Mouse (Mus musculus) frontal cortex, adult (tissue): Measurements from ENCODE around the gene Adamts9.

ENCODE experiments used
- ATAC-seq: cut with Nextera tagmentation; 2 replicates; pipeline ENCODE4 v1.9.2; 2017; ENCODE audit warnings: mild to moderate bottlenecking, moderate library complexity, mixed read lengths; ENCODE audit not compliant: low TSS enrichment

The Adamts9 gene

DNA sequence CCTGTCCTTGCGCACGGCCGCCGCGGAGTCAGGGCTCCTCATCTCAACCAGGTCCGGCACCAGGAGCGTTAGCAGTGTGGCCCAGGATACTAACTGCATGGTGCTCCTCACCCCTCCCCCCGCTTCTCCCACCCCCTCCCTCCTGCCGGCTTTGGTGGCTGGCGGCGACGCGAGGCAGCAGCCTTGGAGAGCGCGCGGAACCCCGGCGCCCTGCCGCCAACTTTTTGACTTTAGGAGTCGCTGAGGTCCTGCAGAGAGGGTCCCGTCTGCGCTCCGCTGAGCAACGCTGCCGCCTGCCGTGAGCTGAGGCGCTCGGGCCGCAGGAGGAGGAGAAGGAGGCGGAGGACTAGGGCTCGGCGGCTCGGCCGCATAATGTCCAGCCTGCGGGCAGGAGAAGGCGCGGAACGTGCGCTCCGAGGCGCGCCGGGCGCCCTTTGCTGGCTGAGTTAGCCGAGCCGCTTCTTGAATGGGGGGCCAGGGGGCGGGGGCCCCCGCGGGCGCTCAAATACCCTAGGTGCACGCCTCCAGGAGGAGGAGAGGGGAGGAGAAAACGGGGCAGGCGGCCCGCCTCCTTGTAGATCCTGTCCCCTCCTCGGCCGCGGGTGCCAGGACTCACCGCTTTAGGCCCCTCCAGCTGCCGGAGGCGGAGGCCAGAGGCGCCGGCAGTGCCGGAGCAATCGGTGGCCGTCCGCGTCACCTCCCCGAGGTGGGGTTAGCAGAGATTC is at the start of gene Adamts9:
Gene Adamts9 (minus strand): TSS at position 436 of the 725 bp plus-strand sequence.
- no peak; the same call in 1 of the 2 replicates for ATAC-seq

DNA sequence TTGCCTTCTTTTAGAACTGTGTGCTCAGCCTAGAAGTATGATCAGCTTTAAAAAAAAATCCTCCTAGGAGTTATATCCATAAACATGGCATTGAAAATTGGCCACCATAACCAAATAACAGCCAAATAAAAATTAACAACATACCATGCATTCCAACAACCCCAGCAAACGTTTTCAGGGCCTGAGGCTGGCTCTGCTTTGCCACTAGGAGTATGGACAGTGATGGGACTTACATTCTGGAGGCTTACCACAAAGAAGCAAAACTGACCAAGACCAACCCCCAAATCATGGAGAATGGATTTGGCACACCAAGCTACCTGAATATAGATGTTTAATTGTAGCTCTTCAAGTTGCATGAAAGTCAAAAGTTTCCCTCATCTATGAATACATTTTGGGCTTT is 48.3 kb upstream of the Adamts9 start:
- no peak for ATAC-seq

DNA sequence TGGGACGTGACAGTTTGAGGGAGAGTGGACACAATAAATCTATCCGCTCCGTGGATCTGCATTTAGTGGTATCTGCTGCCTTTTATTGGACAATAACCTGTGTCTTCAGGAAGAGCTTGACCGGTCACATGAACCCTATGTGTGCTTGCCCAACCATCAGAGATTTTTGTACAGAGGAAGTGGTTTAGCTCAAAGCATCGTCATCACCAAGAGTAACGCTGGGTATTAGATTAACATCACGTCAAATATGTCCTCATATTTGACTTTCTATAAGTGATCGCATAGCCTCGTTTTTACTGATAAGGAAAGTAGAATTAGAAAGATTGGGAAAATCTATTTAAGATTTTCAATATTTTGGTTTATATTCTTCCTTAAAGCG is 45.3 kb upstream of the Adamts9 start:
- no peak for ATAC-seq

DNA sequence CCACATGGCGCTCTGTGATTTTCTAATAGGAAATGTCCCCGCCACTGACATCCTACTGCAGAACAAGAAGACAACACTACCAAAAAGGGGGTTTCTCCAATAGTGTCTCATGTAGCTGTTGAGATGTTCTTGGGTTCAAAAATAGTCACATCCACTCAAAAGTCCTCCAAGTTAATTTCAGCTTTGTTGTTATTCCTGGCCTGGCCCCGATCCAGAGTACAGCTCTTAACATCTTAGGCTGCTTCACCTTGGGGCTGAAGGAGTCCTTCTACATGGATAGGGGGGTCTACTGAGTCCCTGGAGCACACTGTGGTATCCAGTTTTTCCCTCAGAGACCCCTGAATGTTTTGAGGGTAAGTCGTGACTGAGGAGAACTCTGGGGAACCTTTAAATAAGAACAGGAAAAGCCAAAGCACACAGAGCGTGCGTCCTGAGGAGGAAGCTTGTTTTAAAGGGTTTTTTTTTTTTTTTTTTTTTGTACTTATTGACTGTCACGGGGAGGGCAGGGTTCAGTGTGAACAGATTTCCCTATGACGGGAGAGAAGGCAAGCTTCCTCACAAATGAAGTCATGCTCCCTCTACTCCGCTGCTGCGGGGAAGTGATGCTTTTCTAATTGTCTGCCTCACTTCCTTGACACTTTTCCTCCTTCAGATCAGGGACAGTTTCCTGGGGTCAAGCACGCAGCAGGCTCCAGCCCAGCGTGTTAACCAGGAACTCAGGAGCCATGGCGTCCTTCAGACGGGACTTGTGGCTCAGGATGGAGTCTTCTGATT is 44.7 kb upstream of the Adamts9 start:
- no peak for ATAC-seq

DNA sequence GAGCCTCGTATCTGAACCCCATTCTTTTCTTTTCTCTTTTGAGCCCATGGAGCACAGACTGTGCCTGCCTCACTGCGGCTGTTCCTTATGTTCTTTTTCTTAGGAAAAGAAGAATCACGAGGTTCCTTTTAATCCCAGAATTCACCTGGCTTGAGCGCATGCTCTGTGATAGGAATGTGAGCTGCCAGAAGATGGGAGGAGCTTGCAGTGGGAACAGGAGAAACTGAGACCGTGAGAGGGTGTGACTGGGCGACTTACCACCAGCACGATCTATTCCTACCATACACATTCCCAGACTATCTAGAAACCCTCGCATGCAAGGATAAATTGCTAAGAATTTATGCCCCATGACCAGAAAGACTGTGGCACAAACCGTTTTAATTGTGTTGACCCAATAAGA is 44.1 kb upstream of the Adamts9 start:
- ATAC-seq = no peak

DNA sequence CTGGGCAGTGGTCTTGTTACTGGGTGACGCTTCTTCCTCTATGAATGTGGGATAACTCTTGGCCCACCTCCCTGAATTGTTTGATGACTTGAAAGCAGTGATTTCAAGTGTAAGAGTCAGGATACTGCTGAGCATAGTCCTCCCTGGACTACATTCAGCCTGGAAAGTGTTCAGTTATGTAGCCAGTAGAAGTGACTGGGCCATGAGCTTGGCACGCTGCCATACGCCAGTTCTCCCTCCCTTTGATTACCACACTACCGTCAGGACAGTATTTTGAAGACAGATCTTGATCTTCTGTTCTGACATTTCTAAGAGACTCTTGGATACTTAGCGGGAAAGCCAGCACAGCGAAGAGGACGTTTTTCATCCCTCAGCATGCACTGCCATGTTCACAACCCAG is 40.1 kb upstream of the Adamts9 start:
- no peak for ATAC-seq

DNA sequence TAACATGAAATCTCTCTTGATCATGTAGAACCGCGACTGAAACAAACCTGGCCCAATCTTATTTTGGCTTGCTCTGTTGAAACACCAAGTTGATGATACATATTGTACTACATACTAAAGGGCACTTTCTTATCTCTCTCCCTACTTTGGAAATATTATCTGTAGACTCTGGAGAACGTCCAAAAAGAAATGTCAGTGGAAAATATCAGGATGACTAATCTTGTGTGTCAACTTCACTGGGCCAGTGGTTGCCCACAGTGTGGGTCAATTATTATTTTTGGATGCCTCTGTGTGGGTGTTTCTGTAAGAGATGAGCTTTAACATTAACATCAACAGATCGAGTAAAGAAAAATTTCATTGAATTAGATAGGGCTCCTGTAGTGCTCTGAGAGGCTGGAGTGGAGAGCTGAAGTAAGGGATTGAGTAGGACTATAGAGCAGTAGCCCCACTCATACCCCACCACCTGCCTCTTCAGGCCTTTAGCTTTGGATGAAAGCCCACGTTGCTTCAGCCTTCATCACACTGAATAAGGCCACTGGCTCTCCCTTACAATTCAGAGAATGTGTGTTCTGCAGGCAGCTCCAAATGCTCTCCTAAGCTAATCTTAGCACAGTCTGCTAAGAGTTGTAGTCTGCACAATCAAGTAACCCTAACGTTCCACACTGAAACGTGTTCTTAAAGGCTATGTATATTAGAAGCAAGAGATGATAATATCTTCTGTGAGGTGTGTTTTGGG is 38.3 kb upstream of the Adamts9 start:
- no peak for ATAC-seq

DNA sequence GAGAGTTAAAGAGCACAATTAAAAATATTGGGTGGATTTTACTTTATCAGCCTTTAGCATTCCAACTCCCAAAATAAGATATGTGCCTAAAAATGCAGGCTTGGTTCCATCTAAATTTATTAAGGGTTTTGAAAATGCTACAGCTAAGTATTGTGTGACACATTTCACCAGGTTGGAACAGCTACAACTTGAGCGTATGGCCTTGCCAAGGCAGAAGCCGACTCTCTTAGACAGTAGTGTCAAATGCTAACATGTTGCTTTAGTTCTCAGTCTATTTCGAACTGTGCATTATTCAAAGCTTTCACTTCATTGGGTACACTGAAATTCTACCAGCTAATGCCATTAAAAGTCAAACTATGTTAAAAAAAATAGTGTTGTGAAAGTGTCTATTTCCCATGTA is 30.0 kb upstream of the Adamts9 start:
- no peak for ATAC-seq

DNA sequence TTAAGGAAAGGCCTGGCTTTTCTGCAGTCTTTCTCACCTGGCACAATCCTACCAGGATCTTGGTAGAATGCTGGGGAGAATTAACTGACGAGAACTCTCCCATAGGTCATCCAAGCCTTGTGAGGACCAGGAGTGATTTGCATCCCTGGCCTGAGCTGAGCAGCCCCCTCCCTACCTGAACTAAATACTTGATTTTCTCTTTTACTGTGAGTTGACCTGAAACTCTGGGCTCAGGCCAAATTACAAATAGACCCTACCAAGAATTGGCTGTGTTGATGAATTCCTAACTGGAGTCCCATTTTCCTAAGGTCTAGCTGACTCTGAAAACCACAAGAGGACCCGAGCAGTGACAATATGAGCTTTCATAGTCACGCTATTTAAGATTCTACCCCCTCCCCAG is 25.4 kb upstream of the Adamts9 start:
- ATAC-seq = no peak

DNA sequence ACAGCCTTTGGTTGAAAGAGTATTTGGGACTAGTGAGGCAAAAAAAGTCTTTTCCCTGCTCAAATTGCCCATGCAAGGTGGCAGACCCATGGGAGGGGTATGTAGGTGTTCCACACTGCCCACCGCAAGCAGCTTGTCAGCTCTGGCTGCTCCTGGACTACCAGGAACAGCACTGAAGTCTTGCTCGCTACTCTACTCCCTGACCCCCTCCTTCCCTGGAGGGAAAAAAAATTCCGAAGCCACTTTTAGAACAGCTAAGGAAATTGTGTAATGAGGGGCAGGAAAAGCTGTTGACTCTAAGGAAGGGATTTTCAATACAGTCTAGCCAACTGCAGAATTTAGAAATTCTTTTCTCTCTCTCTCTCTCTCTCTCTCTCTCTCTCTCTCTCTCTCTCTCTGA is 24.9 kb upstream of the Adamts9 start:
- ATAC-seq = no peak

DNA sequence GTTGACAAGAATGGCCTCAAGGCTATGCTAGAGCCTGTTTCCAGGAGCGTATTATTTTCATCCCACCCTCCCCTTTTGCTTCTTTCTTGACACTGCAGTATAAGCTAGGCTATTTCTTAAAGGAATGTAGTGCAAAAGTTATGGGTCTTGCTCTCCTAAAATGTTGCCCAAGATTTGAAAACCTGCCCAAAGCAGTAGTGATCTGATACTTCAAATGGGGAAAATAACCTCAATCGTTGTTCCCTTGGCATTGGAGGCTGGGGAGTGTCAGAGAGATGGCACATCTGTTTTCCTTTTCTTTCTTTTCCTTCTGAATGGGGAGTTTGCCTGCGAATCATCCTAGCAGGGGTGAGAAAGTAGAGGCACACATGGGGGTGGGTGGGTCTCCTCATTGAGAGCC is 19.7 kb upstream of the Adamts9 start:
- ATAC-seq = no peak

DNA sequence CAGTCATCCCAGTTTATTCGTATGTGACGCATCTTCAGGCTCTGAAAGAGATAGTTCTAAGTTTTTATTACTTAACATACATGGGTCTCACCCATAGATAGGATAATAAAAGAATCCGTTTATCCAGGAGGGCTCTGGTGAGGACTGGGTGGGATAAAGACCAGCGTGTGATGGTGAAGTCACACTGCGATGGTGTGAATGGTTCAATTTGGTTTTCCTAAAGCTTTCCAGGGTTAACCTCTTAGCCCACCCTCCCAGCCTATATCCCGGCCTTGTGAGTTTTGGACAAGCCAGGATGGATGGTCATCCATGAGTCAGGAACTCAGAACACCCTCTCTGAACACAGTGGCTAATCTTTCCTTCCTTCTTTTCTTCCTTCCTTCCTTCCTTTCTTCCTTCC is 17.7 kb upstream of the Adamts9 start:
- no peak for ATAC-seq

DNA sequence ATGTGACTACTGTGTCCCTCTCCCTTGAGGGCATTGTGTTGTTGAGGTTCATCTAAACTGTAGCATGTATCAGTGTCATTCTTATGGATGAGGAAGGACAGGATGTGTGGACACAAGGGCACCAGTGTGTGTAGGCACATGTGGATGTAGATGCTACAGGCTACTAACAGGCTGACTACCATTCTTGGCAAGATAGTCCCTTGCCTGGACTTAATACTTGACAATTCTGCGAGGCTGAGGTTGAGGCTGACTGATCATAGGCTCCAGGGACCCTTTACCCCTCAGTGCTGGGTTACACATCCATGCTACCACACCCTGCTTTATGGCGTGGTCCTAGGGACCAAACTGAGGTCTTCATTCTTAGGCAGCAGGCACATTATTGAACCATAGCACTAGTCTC is 16.1 kb upstream of the Adamts9 start:
- no peak for ATAC-seq

DNA sequence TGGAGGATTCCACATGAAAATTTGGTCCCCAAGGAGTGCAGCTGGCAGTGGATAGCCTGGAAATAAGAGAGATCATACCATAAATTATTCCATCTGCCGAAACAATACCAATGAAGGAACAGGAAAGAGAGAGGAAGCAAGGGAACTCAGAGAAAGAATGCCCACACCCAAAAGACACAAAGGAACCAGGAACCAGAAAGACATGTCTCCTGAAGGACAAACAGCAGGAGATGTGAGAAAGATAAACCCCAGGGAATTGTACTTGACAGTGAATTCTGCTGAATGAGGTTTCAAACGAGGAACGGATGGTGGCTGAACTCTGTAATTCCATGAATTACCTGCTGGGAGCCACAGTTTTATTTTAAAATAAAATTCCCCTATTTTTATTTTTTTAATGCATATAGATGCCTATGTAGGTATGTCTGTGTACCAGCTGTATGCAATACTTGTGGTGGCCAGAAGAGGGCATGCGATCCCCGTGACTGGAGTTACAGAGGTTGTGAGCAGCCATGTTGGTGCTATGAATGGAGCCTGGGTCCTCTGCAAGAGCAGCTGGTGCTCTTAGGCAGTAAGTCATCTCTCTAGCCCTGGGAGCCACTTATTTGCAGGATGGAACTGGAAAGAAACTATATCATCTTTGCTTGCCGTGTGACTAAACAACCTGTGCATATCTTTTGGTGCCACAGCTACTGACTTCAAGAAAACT is 4.2 kb upstream of the Adamts9 start:
- ATAC-seq = no peak

DNA sequence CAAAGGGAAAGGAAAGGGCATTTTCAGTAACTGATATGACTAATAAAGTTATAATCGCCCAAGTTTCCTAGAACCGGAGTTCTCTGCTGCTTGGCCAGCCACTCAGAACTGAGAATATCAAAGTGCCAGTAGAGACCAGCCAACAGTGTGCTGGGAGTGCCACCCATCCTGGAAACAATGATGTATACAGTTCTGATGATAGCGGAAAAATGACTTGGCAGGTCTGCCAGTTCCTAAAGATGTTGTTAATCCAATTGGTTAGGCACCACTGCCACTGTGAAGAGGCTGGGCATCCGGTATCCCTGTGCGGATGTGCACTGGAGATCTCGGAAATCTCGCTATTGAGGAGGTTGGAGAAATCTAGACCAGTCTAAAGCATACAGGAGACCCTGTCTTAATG is 1.4 kb upstream of the Adamts9 start:
- ATAC-seq = no peak

DNA sequence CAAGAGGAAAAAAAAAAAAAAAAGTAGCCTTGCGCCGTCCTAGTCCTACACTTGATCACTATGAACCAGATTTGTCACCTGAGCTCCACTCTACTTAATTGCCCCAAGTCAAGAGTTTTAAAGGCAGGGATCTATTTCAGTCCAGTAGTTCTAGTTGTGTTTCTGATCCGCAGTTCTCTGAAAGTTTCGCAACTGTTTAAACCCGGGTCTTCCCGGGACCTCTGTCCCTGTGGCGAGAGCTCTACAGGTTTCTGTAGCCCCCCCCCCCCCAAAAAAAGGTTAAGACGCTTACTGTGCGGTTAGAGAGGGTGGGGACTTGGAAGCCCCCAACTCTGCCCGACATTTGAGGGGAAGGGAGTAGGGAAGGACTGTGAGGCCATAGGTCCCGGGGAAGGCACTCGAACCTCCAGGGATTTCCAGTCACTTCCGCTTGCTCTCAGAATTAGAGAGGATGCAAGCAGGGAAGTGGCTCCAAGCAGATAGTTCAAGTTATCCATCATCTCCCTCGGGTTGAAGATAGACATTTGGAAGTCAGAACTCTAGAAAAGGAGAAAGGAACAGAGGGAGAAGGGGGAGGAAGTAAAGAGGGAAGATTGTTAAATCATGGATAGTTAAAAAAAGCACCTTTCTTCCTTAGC is 875 bp upstream of the Adamts9 start:
- no peak for ATAC-seq

DNA sequence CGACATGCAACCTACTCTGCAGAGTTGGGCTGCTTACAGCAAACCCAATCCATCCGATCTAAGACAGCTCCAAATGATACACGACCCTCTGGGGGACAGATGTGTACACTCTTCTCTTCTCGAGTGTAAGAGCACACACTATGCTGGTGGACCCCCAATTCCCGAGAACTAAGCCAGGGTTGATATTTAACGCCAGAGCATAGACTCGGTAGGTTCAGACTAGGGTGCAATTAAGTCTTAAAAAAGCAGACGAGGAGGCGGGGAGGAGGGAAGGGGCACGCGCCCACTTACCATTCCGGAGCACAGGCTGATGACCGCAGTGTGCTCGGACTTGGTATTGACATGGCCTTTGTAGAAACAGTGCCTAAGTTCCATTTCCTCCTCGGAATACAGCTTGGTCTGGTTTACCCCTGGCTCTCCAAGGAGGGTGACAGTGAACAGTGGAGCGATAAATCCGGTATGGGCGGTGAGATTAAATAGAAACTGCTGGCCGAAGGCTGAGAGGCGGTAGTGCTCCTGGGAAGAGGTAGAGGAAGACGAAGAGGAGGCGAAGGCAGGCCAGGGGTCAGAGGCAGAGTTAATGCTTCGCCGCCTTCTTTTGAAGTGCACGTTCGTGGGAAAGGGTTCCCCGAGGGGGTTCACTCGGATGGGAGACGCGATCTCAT is 1.4 kb downstream of the Adamts9 start:
- no peak for ATAC-seq

DNA sequence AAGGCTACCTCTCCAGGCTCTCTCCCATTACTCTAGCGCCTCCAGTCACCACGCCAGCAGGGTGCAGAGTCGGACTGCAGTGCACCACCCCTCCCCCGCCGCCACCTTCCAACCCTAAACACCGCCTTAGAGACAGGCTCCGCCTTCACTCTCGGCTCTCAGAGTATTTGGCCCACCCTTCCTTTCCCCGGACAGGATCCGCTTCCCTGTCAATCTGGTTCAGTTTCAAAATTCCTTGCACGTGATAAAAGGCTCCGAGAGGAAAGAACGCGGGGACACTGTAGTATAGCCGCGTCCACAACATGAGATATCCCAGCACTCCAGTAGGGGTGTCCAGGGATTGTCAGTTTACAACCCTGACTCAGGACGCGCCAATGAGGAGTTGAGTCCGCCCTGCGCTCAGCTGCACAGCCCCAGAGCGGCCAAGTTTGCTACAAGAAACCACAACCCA is 2.0 kb downstream of the Adamts9 start:
- peak; percentile 64 for ATAC-seq

DNA sequence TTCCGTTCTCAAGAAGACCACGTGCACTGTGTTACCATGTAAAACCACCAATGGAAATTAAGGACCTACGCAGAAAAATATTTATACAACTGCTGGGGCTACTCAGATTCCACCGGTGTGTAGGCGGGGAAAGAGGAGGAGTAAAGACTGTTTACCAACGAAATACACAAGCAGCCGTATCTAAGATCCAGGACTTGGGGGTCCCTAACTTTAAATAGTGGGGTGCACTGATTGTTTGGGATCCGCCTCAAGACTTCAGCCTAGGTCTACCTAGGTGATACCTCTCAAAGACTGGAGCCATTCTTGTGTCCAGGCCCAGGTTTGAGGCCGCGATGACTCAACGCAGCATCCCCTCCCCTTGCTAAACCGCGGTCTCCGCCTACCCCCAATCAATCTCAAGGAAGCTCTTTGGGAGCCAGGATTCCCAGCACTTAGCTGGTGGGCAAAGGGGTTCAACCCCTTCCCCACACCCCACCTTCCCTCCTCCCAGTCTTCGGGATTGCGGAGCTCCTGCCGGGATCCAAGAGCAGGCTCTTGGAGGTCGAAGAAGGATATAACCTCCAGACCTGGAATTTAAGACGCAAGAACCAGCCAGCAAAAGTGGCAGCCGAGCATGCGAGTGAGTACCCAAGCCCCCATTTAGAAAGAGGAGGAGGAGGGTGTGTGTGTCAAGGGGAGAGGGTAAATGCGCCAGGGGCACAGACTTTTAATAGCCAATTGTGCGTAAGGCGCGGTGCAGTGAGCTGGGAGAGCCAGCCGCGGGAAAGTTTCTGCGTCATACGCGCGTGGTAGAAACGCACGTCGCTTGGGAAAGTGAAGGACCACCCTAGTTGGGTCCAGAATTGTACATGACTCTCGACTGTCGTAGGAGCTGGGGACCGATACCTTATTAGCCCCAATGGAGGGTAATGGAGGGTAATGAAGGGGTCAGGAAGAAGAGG is 2.8 kb downstream of the Adamts9 start:
- no peak for ATAC-seq

DNA sequence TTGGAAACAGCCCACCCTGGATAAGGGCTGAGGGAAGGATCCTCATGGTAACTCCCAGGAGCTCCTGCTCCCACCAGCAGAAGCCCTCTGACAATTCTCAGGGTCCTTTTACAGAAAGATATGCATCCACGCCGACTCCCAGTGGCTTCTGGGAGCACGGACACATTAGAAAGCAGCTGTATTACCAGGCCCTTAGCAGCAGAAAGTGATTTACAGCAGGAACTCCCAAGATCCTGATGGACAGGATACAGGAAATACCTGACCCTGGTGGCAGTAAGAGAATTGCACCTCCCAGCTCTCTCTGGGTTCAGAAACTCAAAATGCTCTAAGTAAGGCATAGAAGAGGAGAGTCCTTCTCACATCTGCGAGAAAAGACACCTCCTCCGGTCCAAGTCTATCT is 15.0 kb downstream of the Adamts9 start:
- ATAC-seq = no peak
